Mouse (Mus musculus) heart, adult 8-10 months (tissue): ENCODE measurements around the gene Igfbp4. TPM values are rescaled to one million over a fixed set of nuclear protein-coding genes. Genes with fewer than 3 reads are reported as not detected.

Experiments used
- DNase-seq: peaks from one replicate; pipeline ENCODE4 v3.0.0; 2022; ENCODE audit warnings: low spot score
- total RNA-seq, 4 experiments: library from RNA; stranded (reverse); gene quantifications; 2 replicates each; pipeline ENCODE4 v1.2.4; 2022

Igfbp4 gene
- 10 to 100 TPM; 79.9 to 86.6 (median 84.1) TPM for total RNA-seq

DNA sequence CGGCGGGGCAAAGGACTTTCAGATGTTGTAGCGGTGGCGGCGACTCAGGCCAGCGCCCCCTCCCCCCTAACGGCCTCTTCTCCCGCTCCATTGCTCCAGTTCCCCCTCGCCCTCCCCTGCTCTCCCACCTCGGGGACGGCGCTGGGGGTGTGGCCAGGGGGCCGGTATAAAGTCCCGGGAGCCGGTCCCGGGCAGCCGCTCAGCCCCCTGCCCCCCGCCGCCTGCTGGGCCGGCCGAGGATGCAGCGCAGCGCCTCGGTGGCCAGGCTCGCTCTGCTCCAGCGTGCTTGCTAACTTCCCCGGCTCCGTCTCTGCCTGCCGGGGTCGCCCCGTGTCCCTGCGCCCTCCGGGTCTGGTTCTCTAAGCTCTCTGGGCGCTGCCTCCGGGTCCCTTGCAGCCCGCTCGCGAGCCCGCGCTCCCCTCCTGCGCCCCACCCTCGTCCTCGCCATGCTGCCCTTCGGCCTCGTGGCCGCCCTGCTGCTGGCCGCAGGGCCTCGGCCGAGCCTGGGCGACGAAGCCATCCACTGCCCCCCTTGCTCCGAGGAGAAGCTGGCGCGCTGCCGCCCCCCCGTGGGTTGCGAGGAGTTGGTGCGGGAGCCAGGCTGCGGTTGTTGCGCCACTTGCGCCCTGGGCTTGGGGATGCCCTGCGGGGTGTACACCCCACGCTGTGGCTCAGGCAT lies at the start of gene Igfbp4:
Gene Igfbp4 (plus strand): TSS at position 194 of the 679 bp plus-strand sequence.
- DNase-seq = no peak

DNA sequence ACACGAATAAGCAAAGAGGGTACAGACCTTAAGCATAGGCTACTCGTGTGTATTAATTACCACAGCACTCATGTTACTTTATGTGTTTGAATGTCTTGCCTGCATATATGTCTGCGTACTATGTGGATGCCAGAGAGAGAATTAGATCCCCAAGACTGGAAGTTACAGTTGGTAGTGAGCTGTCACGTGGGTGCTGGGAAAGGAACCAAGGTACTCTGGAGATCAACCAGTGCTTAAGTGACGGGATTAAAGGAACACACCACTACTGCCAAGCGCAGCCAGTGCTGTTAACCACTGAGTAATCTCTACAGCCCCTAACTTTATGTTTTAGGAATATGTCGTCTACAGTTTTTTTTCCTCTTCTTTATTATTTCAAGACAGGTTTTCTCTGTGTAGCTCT lies 45.1 kb upstream of the Igfbp4 start:
- no peak for DNase-seq

DNA sequence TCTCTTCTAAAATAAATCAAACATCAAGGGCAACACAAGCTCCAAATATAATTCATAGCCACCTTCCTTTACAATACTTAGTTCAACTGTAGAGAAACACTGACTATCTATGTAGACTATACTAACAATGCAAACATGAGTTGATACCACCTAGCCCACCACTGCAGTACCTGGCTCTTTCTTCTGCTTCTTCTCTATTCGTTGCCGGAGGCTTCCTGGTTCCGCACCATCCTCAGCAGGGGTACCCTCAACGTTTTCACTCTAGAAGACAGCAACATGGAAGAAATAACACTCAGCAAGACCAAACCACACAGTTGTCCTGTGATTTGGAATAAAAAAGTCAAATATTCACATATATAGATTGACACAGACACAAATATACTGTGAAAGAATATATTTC lies 43.4 kb upstream of the Igfbp4 start:
- no peak for DNase-seq

DNA sequence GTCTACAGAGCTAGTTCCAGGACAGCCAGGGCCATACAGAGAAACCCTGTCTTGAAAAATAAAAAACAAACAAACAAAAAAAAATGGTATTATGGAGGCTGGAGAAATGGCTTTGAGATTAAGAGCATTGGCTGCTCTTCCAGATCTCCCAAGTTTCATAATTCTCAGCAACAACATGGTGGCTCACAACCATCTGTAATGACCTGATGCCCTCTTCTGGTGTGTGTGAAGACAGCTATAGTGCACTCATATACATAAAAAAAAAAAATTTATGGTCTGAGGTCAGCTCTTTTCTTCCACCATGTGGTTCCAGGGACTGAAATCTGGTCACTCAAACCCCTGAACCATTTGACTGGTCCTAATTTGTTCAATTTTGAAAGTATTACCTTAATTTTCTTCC lies 42.3 kb upstream of the Igfbp4 start:
- no peak for DNase-seq

DNA sequence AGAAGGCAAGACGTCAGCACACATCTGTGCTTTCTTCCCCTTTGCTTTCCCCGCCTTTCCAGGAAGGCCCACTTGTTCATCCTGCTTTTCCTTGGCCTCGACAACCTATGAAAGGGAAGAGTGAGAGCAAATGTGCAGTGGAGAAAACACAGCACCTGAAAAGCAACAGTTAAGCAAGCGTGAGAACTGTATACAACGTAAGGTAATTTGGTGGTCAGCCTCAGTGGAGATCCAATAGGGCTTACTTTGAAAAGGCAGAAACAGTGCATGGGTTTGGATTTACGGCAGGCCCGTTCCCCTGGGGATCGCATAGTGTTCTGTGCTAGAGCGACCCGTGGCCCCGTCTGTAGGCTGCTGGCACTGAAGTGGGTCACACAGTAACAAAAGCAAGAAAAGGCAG lies 41.8 kb upstream of the Igfbp4 start:
- no peak for DNase-seq

DNA sequence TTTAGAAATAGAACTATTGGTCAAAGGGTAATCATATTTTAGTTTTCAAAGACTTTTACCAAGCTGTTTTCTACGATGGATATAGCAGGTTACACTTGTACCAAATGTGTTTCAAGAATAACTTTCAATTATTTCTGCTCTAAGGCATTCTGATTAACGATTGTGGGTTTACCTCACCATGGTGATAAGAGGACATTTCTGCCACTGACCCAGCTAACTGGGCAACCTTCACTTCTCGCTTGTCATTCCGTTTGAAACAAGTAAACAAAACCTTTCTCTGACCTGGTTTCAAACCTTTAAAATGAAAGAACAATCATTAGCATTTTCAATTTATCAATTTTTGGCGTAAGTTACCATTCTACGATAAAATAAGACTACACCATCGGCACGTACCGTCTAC lies 34.3 kb upstream of the Igfbp4 start:
- DNase-seq = no peak

DNA sequence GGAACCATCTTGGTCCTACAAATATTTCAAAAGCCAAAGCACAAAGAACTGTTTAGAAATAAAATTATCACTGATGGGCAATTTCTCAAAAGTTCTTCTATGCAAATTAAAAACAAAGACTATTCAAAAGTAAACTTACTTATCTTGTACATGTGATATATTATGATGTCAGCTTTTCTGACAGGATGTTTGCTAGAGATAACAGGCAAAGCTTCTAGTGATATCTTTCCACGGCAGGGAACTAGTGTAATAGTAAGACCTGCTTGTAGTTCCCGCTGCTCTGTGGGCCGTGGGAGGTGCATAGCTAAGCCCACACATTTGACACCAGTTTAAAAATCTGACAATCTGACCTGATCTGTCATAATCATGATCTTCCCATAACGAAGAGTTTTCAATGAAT lies 30.9 kb upstream of the Igfbp4 start:
- DNase-seq = no peak

DNA sequence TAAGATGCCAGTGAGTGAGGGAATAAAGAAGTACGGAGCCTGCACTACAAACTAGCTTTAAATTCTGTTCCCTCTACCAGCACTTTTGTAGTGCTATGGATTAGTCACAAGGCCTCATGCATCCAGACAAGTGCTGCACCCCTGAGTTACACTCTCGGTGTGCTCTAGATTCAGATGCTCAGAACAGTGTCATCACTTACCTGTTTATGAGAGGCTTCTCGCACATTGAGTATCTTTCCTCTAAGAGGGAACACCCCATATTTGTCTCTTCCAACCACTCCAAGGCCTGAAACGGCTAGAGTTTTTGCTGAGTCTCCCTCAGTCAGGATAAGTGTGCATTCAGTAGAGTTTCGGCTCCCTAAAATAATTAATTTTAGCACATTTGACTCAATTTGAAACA lies 30.3 kb upstream of the Igfbp4 start:
- no peak for DNase-seq

DNA sequence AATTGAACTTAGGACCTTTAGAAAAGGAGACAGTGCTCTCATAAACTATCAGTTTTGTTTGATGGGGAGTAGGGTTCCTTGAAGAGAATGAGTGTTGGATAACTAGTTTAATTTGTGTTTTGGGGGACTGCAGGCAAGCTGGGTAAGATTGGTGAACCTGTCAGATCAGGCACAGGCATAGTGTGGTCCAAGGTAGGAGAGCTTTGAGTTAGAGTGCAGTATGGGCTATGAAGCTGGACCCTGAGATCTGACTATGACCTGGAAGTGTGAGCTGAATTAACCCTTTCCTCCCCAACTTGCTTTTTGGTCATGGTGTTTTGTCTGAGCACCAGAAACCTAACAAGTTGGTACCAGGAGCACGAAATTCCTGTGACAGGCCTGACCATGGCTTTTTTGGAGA lies 27.2 kb upstream of the Igfbp4 start:
- no peak for DNase-seq

DNA sequence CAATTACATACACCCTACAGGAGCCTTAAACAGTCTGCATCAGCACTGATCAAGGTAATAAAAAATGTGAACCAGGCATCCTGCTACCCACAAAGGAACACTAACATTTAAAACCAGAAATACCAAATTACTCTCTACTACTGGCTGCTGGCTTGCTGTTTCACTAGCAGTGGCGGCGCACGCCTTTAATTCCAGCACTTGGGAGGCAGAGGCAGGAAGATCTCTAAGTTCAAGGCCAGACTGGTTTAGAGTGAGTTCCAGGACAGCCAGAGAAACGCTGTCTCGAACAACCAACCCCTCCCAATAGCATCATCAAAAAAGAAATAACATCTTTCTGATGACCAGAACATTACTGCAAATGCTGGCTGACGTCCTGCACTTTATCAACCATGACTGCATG lies 21.2 kb upstream of the Igfbp4 start:
- DNase-seq = no peak

DNA sequence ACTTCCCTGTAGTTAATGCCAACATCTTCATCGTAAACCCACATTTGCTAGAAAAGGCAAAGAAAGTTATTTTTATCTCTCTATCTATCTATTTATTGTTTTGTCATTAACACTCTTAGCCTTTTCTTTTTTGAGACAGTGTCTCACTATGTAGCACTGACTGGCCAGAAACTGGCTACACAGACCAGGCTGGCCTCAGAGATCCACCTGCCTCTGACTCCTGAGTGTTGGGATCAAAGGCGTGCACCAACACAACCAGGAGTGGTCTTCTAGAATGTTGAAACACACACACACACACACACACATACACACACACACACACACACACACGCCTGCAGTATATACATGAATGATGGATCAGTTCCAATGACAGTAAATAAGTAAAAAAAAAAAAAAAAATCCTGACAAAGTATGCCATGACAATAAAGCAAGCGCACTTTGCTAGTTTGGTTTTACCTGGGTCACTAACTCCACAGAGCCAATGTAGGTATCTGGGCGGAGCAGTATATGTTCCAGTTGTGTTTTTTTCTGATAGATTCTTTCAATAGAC lies 18.6 kb upstream of the Igfbp4 start:
- DNase-seq = no peak

DNA sequence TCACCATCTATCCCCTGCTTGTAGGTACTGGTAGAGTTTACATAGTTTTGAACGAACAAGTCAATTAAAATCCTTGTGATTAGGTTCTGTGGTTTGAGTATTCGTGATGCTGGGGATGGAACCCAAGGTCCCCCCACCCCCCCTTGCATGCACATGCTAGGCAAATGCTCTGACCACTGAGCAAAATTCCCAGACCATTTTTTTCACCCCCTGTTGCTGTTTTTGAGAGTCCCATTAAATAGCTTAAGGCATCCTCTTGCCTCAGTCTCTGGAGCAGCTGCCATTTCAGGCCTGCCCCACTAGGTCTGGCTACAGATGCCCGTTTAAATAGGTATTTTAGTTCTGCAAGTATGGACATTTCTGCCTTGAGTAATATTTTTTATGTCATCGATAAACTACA lies 17.9 kb upstream of the Igfbp4 start:
- no peak for DNase-seq

DNA sequence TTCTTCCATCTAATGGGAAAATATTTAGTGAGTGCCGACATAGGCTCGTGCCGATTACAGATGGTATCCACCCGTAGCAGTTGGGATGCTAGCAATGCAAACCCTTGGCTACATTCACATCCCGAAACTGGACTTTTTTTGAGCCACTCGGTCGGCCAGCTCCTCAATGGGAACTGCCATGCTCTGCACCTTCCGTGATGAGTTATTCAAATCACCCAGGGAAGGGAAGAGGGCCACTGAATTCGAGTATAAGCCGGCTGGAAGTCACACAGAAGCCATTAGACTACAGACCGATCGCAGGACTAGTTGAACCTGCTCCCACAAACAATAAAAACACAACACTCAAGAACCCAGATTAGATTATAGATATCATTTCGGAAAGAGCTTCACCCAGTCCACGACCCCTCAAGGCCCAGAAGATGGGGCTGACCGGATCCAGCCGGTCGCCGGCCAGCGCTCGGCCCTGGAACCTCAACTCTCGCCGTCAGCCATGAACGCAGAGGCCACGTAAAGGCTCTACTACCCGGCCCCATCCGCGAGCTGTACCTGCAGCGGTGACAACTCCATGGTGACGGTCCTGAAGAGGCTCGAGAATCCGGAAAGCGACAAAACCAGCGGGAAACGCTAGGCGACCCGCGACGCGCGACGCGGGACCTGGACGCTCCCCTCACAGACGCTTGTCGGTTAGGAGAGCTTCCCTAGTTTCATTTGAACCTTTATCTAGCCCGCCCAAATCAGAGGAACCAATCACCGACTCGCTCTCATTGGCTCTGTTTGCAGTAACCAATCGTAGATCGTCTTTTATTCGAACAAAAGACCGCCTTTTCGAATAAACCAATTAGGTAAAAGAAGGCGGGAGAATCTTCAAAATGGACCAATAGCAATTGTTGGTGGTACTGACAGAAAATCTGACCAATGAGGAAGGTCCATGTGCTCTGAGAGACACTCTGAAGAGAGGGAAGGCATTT lies 17.3 kb upstream of the Igfbp4 start, which contains the start of gene Top2a:
Gene Top2a (minus strand): TSS at position 690 of the 968 bp plus-strand sequence.
- peak; percentile 100 for DNase-seq

DNA sequence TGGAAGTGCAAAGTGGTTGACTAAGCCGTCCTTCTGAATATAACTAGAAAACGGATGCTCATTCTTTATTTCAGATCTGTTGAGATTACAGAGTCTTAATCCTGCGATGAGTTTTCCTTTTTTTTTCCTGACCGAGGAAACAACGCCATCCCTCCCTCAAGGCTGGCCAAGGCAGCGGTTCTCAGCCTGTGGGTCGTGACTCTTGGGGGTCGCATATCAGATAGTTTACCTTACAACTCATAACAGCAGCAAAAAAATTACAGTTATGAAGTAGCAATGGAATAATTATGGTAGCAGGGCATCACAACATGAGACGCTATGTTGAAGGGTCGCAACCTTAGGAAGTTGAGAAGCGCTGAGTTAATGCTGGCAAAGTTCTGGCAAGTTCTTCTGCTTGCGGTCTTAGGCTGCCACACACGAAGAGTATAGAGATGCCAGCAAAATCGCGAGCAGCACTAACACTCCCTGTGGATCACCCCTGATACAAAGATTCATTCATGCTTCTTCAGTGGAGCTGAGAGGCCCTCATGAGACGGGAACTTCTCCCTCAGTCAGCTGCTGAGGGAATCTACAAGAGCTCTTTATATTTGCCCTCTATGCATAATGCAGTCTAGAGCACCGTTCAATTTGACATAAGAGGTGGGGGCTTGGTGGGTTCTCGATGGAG lies 16.4 kb upstream of the Igfbp4 start:
- DNase-seq = no peak

DNA sequence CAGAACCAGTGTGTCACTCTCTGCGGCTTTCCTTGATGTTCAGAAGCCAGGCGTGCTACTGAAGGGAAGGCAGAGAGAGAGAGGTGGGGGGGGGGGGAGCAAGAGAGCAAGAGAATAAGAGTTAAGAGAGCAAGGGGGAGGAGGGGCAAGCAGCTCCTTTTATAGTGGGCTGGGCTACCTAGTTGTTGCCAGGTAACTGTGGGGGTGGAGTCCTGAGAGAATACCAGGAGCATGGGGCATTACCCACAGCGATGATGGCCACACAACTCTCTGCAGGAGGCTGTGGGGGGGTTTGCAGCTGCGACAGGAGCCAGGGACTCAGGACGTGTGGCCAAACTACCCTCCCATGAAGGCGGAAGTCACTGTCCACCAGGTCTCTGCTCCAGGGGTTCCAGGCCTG lies 15.2 kb upstream of the Igfbp4 start:
- DNase-seq = no peak

DNA sequence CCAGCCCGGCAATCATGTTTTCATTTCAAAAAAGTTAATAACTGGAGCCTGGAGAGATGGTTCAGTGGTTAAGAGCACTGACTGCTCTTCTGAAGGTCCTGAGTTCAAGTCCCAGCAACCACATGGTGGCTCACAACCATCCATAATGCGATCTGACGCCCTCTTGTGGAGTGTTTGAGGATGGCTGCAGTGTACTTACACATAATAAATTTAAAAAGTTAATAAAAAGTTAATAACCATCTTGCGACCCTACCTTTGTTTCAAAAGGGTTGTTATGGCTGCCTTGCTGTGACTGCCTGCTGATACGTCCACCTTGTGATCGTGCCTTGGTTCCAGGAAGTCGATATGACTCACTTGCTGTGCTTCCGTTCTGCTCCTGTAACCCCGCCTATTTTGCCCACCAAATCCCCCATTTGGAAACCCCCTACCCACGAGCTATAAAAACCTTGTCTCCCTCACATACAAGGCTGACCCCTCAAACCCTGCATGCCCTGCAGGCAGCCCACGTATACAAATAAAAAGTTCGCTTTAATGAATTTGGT lies 14.1 kb upstream of the Igfbp4 start:
- no peak for DNase-seq

DNA sequence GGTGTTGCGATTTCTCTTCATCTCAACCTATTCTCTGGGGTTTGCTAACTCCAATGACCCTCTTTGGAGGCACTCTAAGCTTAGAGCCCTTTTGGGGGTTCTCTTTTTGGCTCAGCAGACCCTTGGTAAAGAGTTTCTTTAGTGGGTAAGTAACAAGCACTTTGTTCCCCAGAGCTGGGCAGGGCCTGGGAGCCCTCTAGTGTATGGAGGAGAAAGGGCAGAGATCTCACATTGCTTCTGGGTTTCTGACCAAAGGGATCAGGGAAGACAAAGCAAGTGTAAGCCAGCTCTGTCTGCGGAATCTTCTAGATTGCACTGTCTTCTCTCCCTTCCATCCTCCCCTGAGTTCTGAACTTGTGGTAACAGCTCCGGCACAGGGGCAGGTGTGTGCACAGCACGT lies 5.7 kb upstream of the Igfbp4 start:
- no peak for DNase-seq

DNA sequence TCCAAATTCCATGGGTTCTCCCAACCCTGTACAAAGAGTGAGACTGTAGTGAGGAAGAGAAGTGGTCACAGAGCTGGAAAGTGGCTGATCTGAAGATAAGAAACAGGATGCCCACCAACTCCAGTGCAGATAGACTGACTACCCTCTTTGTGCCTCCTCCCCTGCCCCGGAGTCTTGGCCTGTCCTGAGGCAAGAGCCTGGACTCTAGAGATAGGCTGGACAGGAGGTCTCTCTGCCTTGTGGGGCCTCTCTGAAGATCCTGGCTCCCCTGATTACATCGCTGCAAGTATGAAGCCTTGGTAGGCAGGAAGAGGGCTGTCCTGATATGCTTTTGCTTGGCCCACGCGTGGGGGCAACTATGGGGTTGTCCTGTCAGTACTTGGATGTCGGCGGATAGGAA lies 4.8 kb upstream of the Igfbp4 start:
- DNase-seq = no peak

DNA sequence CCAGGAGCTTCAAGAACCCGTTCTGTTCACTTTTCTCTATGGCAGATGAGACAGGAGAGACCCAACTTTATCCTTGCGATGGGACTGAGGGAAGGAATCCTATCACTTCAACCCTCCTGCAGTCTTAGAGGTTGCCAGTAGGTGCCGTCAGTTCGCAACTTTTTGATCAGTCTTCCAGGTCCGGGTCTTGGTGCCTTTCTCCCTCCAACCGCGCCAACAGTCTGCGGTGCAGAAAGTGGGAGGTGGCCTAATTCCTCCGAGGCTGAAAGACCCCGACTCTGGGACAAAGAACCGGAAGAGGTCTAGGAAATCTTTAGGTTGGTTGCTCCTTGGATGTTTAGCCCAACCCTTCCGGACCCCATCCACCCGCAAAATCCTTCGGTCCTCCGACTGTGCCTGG lies 1.3 kb upstream of the Igfbp4 start:
- peak; percentile 86 for DNase-seq

DNA sequence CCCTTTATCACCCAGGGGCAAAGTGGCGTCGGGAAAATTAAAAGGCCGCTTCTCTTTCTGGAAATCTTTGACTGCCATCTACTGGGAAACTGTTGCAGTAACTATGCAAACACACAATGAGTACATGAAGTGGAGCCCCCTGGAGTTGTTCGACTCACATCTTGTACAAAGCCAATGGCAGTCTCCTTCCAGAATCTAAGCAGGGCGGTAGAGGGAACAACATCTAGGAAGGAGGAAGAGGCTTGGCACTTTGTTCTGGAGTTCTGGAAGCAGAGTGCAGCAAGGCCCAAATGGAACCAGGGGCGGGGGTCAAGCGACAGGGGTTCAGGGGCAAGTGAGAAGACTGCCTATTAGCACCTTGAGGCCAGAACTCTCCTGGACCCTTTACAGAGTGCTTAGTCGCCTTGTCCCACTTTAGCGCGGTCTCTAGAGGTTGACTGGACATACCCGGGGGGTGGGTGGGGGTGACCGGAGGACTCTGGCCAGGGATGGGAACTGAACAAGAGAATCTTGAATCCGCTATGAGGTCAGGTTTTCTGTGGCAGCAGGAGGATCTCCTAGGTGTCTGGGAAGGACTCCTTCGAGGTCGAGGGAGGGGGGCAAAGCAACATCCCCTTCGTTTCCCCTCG lies 584 bp upstream of the Igfbp4 start:
- no peak for DNase-seq
